Mouse (Mus musculus) monocyte, adult 5-6 weeks (primary cell): Measurements from ENCODE around the gene Slc18b1. TPM values are rescaled to one million over a fixed set of nuclear protein-coding genes. Genes with fewer than 3 reads are reported as not detected.

Experiments
- ATAC-seq: fragments of 153-309, 156-312 bp; replicated peaks from 2 replicates; pipeline ENCODE4 v1.8.0; 2017; ENCODE audit warnings: mild to moderate bottlenecking; ENCODE audit not compliant: low TSS enrichment, insufficient number of reproducible peaks, severe bottlenecking, poor library complexity, low FRiP score
- total RNA-seq: library from RNA; stranded (forward); fragments of 200-1000, 200-491, 200-594 nt; gene quantifications from 3 replicates; pipeline ENCODE4 v1.2.3, GENCODE M21; 2017

Gene Slc18b1
- total RNA-seq, 1 experiment from 2014 or later: not detected

DNA sequence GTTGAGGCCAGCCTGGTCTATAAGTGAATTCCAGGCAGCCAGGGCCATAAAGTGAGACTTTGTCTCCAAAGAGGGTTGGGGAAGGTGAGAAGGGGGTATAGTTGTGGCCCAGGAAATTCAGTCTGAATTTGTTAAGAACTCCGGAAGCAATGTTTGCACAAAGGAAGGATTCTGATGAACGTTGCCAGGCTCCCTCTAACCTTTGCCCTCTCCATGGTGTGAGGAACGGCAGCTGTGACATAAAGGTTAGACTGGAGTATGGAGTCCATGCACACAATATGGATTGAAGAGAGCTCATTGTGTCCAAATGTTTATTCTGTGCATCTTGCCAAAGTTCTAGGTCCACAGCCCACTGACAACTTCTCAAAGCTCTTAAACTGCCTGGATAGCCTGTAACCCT lies 3.1 kb downstream of the Slc18b1 start:
- ATAC-seq: no peak

DNA sequence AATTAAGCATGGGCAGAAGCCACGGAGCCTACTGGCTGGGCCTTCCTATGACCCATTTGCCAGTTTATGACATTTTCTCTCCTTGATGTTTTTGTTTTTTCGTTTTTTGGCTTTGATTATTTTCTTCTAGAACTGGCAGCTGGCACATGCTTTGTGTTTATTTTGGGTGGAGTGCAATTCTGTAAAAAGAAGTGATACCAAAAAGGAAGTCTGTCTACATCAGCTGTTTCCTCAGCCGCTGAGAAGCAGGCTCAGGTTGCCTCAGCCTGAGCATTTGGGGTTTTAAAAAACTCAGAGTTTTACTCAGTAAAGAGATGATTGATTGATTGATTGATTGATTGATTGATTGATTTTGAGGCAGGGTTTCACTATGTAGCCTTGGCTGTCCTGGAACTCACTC lies 6.1 kb downstream of the Slc18b1 start:
- ATAC-seq: no peak

GRCm38 (mm10) chr10:23804665-23805064 lies 7.9 kb downstream of the Slc18b1 start:
- ATAC-seq: no peak

- no peak for ATAC-seq
Measured at GRCm38 (mm10) chr10:23806201-23806600, 9.4 kb downstream of the Slc18b1 start.

DNA sequence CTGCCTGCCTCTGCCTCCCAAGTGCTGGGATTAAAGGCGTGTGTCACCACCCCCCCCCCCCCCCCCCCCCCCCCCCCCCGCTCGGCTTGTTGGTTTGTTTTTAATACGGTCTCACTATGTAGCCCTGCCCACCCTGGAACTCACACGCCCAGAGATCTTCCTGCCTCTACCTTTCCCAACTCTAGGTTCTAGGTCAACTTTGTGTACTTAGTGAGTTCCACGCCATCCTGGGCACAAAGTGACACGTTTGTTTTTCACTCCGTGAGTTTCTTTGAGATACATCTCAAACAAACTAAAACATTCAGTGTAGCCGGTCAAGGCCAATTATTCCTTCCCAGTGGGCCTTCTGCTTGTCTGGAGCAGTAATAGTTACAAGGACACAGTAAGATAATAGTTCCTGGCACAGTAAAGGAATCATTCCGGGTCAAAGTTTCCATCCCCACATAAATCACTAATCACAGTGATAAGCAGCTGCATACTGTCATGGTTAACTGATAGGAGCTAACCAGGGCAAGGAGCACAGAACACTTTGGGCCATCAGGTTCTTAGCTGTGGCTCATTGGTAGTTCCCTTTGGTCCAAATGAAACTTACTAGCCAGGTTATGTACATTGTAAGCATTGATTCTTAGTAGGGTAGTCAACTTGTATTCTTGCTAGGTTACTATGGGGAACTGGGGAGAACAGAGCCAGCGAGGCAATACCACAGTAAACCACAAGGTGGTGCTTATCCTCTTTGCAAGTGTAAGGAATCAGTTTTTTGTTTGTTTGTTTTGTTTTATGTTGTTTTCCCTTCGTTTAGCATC lies 15.1 kb downstream of the Slc18b1 start:
- no peak; the same call in 1 of the 2 replicates for ATAC-seq

GRCm38 (mm10) chr10:23812438-23812759 lies 15.6 kb downstream of the Slc18b1 start:
- no peak for ATAC-seq

- no peak for ATAC-seq
Measured at GRCm38 (mm10) chr10:23812852-23813766, 16.3 kb downstream of the Slc18b1 start.

GRCm38 (mm10) chr10:23815168-23815567 lies 18.4 kb downstream of the Slc18b1 start:
- ATAC-seq: no peak

- ATAC-seq: no peak
Measured at GRCm38 (mm10) chr10:23816241-23816640, 19.5 kb downstream of the Slc18b1 start.

- ATAC-seq: no peak
Measured at GRCm38 (mm10) chr10:23826516-23826915, 29.7 kb downstream of the Slc18b1 start.

GRCm38 (mm10) chr10:23836003-23836964 lies 39.5 kb downstream of the Slc18b1 start:
- ATAC-seq: no peak

DNA sequence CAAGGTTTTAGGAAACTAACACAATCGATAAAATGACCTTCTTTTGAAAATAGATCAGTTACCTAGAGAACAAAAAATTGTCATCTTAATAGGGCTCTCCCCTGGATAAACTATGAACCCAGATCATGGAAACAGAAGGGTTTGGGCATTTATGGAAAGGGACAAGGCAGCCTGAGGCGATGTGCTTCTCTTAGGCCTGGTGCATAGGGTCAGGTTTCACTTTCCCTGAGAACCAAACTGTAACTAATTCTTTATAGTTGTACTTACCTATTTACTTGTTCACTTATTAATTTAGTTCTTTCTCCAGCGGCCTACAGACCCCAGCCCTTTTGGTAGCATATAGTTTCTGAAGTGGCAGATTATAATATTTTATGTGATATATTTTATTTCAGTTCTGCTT lies 40.3 kb downstream of the Slc18b1 start:
- no peak for ATAC-seq

GRCm38 (mm10) chr10:23838910-23839309 lies 42.1 kb downstream of the Slc18b1 start:
- ATAC-seq: no peak

GRCm38 (mm10) chr10:23839368-23839767 lies 42.6 kb downstream of the Slc18b1 start:
- no peak for ATAC-seq

DNA sequence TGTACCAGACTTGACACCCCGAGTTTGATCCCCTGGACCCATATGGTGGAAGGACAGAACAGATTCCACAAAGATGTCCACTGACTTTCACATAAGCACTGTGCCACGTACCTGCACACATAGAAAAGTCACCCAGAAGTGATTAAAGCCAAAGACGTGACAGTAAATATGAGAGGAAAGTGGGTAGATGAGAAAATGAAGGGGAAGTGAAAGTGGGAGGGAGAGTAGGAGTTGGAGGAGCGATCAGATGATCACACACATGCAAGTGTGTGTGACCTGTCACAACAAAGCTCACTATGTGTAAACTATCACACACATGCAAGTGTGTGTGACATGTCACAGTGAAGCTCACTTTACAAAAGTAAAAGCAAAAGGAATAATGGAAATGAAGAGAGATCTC lies 43.7 kb downstream of the Slc18b1 start:
- ATAC-seq: peak; percentile 43; the same call in 1 of the 2 replicates

GRCm38 (mm10) chr10:23851228-23851912 lies 54.6 kb downstream of the Slc18b1 start, which contains the start of gene Vnn3:
Vnn3 (plus strand) TSS chr10:23851462.
- peak; percentile 94 for ATAC-seq

DNA sequence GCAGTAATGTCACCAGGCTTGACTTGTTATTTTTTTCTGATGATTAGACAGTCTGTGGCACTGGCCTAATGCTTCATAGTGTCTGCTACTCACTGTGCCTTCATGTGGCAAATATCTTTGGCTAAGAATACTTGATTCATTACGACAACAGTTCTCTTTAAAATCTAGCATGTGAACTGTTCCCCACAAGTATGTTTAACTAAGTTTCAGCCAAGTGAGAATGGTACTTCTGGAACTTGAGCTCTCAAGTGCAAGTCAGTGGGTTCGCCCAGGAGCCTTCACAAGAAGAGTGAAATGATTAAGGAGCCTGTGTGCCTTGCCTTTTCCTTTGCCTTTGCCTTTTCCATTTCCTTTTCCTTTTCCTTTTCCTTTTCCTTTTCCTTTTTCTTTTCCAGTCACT lies 55.3 kb downstream of the Slc18b1 start:
- no peak for ATAC-seq
